Mouse (Mus musculus): ENCODE data around the gene Hist1h2ah. TPM values are rescaled to one million over a fixed set of nuclear protein-coding genes. Genes with fewer than 3 reads are reported as not detected.

The Hist1h2ah gene
- polyA plus RNA-seq, 1 experiment from 2014 or later, result 1.7 TPM

- ATAC-seq (ENCODE audit: low read depth), result no peak
- WGBS, result 30% methylated on average over 4 of the region's 4 CpGs
- peaks cover 99% of the 10 kb centered on the region for H3K27me3 ChIP-seq
- H3K4me3 ChIP-seq, result no peak overlapping the region
- H3K36me3 ChIP-seq, result no peaks in the 10 kb centered on the region
- H3K4me2 ChIP-seq, result no peak overlapping the region
- H3K9me3 ChIP-seq, result no peaks in the 10 kb centered on the region
- no peak overlapping the region for H3K27ac ChIP-seq (replicated peaks)
- H3K9ac ChIP-seq, result no peak overlapping the region
- peaks cover 17% of the 10 kb centered on the region for H3K4me1 ChIP-seq (replicated peaks)
These were observed 36.2 kb downstream of the Hist1h2ah start for GRCm38 (mm10) chr13:21999147-21999546.

GRCm38 (mm10) chr13:21998412-21998811 lies 37.0 kb downstream of the Hist1h2ah start:
- H3K9me3 ChIP-seq, result no peaks in the 10 kb centered on the region
- H3K4me3 ChIP-seq, result no peak overlapping the region
- no peak overlapping the region for H3K4me2 ChIP-seq
- peaks cover 17% of the 10 kb centered on the region for H3K4me1 ChIP-seq (replicated peaks)
- H3K9ac ChIP-seq, result no peak overlapping the region
- H3K27ac ChIP-seq (replicated peaks), result no peak overlapping the region
- H3K36me3 ChIP-seq, result no peaks in the 10 kb centered on the region
- WGBS, result 25% methylated on average over 3 of the region's 3 CpGs
- peaks cover 99% of the 10 kb centered on the region for H3K27me3 ChIP-seq
- no peak for ATAC-seq (ENCODE audit: low read depth)

GRCm38 (mm10) chr13:21997821-21998220 lies 37.5 kb downstream of the Hist1h2ah start:
- no peak overlapping the region for H3K27ac ChIP-seq (replicated peaks)
- no peak overlapping the region for H3K4me2 ChIP-seq
- H3K9ac ChIP-seq, result no peak overlapping the region
- H3K27me3 ChIP-seq, result peaks cover 97% of the 10 kb centered on the region
- ATAC-seq (ENCODE audit: low read depth), result no peak
- no peak overlapping the region for H3K4me3 ChIP-seq
- no peaks in the 10 kb centered on the region for H3K36me3 ChIP-seq
- no peaks in the 10 kb centered on the region for H3K9me3 ChIP-seq
- H3K4me1 ChIP-seq (replicated peaks), result peaks cover 17% of the 10 kb centered on the region
- 7% methylated on average over 4 of the region's 4 CpGs for WGBS

- Histone ChIP-seq H3K4me2 (peak overlapping the region; percentile 34), H3K27me3 (peaks cover 97% of the 10 kb centered on the region), H3K9me3 (no peaks in the 10 kb centered on the region), H3K4me3 (0 out of 2 replicates have a peak overlapping the region, but pooled peaks have one; percentile 12), H3K27ac (replicated peaks) (no peak overlapping the region), H3K36me3 (no peaks in the 10 kb centered on the region), H3K9ac (no peak overlapping the region), H3K4me1 (replicated peaks) (peaks cover 17% of the 10 kb centered on the region)
- under 1% methylated on average over 21 of the region's 21 CpGs for WGBS
- no peak for ATAC-seq (ENCODE audit: low read depth)
These were observed 38.1 kb downstream of the Hist1h2ah start for GRCm38 (mm10) chr13:21997201-21997820.

- Histone ChIP-seq H3K4me1 (replicated peaks) (peaks cover 17% of the 10 kb centered on the region), H3K9me3 (no peaks in the 10 kb centered on the region), H3K27me3 (peaks cover 97% of the 10 kb centered on the region), H3K4me2 (peak overlapping the region; percentile 34), H3K9ac (no peak overlapping the region), H3K27ac (replicated peaks) (no peak overlapping the region), H3K36me3 (no peaks in the 10 kb centered on the region), H3K4me3 (peak overlapping the region; percentile 12; the same call in 1 of the 2 replicates)
- under 1% methylated on average over 13 of the region's 13 CpGs for WGBS
- no peak for ATAC-seq (ENCODE audit: low read depth)
These were observed 38.6 kb downstream of the Hist1h2ah start for GRCm38 (mm10) chr13:21996840-21997185.

GRCm38 (mm10) chr13:21996101-21996839 lies 39.1 kb downstream of the Hist1h2ah start:
- H3K27me3 ChIP-seq, result peaks cover 97% of the 10 kb centered on the region
- no peaks in the 10 kb centered on the region for H3K36me3 ChIP-seq
- H3K4me2 ChIP-seq, result peak overlapping the region; percentile 50
- H3K4me1 ChIP-seq (replicated peaks), result peaks cover 17% of the 10 kb centered on the region
- H3K4me3 ChIP-seq, result peak overlapping the region; percentile 12; the same call in 1 of the 2 replicates
- no peaks in the 10 kb centered on the region for H3K9me3 ChIP-seq
- ATAC-seq (ENCODE audit: low read depth), result no peak
- no peak overlapping the region for H3K9ac ChIP-seq
- H3K27ac ChIP-seq (replicated peaks), result no peak overlapping the region
- 3% methylated on average over 12 of the region's 12 CpGs for WGBS

- under 1% methylated on average over 21 of the region's 21 CpGs for WGBS
- Histone ChIP-seq H3K9ac (no peak overlapping the region), H3K27ac (replicated peaks) (no peak overlapping the region), H3K36me3 (no peaks in the 10 kb centered on the region), H3K4me2 (peak overlapping the region; percentile 50), H3K27me3 (peaks cover 97% of the 10 kb centered on the region), H3K4me1 (replicated peaks) (peaks cover 17% of the 10 kb centered on the region), H3K9me3 (no peaks in the 10 kb centered on the region), H3K4me3 (peak overlapping the region; percentile 28)
- no peak for ATAC-seq (ENCODE audit: low read depth)
These were observed 39.9 kb downstream of the Hist1h2ah start for GRCm38 (mm10) chr13:21995331-21995914.

- Histone ChIP-seq H3K27ac (replicated peaks) (no peak overlapping the region), H3K4me2 (peak overlapping the region; percentile 50), H3K9ac (no peak overlapping the region), H3K4me1 (replicated peaks) (peaks cover 17% of the 10 kb centered on the region), H3K9me3 (no peaks in the 10 kb centered on the region), H3K4me3 (peak overlapping the region; percentile 28), H3K36me3 (no peaks in the 10 kb centered on the region), H3K27me3 (peaks cover 97% of the 10 kb centered on the region)
- 4% methylated on average over 8 of the region's 8 CpGs for WGBS
- no peak for ATAC-seq (ENCODE audit: low read depth)
These were observed 40.5 kb downstream of the Hist1h2ah start for GRCm38 (mm10) chr13:21994896-21995295.

- H3K4me2 ChIP-seq, result no peak overlapping the region
- ATAC-seq (ENCODE audit: low read depth), result no peak
- 1% methylated on average over 22 of the region's 22 CpGs for WGBS
These were observed 41.2 kb downstream of the Hist1h2ah start for GRCm38 (mm10) chr13:21993957-21994738.

GRCm38 (mm10) chr13:21992550-21992949 lies 42.8 kb downstream of the Hist1h2ah start:
- Histone ChIP-seq H3K27ac (replicated peaks) (no peak overlapping the region), H3K4me3 (no peak overlapping the region), H3K36me3 (no peaks in the 10 kb centered on the region), H3K27me3 (peaks cover 82% of the 10 kb centered on the region), H3K4me1 (replicated peaks) (peaks cover 17% of the 10 kb centered on the region), H3K9ac (no peak overlapping the region), H3K9me3 (no peaks in the 10 kb centered on the region), H3K4me2 (no peak overlapping the region)
- no peak for ATAC-seq (ENCODE audit: low read depth)
- 91% methylated on average over 5 of the region's 5 CpGs for WGBS

More at GRCm38 (mm10) chr13:21993957-21994738, 41.2 kb downstream of the Hist1h2ah start:
- Histone ChIP-seq H3K4me3 (no peak overlapping the region), H3K27ac (replicated peaks) (no peak overlapping the region), H3K9ac (no peak overlapping the region), H3K27me3 (peaks cover 89% of the 10 kb centered on the region), H3K9me3 (no peaks in the 10 kb centered on the region), H3K36me3 (no peaks in the 10 kb centered on the region), H3K4me1 (replicated peaks) (peaks cover 17% of the 10 kb centered on the region)

All from neural tube, embryonic 13.5 days (tissue).